Mouse (Mus musculus): Measurements from ENCODE around the gene AU021092.

AU021092 gene

DNA sequence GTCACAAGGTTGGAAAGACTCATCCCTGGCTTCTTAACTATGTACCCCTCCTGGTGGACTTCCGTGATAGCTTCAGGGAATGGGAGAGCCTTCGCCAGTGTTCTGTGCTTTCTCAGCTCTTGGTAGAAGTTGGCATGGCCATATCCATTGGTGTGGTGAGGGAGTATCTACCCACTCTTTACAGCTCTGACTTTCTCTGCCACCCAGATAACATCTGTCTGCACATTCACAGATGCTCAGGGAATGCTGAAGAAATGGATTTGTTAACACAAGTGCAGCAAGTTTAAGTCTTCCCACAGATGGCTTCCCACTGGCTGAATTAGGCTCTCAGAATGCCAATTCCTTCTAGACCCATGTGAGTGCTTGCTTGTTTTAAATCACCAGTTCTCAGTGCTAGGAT lies 8.0 kb downstream of the AU021092 start:
- CTCF ChIA-PET: no interaction called here

- CTCF ChIA-PET: interaction anchor here (0.6 kb wide), 1 partner anchor 15 kb away, joined by 3 read pairs; no protein-coding TSS in a partner anchor
Observed at GRCm38 (mm10) chr16:5212150-5212549, 9.9 kb downstream of the AU021092 start.

DNA sequence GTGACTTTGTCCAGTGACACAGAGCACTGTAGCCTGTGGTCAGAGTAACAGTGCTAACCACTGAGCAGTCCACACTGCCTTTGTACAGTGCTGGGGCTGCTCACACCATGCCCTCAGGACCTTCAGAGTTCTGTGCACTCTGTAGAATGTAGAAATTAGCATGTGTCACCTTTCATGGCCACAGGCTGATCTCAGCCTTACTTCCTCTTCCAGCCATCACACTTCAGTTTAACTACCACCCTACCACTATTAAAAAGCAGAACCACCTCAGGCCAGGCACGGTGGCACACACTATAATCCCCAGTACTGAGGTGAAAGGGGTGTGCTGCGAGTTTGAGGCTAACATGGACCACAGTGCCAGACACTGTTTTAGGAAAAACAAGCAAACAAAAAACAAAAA lies 11.7 kb downstream of the AU021092 start:
- CTCF ChIA-PET: no interaction called here

- CTCF ChIA-PET: no interaction called here
Observed at GRCm38 (mm10) chr16:5206051-5206450, 16.0 kb downstream of the AU021092 start.

GRCm38 (mm10) chr16:5205431-5205970 lies 16.6 kb downstream of the AU021092 start:
- CTCF ChIA-PET: no interaction called here

DNA sequence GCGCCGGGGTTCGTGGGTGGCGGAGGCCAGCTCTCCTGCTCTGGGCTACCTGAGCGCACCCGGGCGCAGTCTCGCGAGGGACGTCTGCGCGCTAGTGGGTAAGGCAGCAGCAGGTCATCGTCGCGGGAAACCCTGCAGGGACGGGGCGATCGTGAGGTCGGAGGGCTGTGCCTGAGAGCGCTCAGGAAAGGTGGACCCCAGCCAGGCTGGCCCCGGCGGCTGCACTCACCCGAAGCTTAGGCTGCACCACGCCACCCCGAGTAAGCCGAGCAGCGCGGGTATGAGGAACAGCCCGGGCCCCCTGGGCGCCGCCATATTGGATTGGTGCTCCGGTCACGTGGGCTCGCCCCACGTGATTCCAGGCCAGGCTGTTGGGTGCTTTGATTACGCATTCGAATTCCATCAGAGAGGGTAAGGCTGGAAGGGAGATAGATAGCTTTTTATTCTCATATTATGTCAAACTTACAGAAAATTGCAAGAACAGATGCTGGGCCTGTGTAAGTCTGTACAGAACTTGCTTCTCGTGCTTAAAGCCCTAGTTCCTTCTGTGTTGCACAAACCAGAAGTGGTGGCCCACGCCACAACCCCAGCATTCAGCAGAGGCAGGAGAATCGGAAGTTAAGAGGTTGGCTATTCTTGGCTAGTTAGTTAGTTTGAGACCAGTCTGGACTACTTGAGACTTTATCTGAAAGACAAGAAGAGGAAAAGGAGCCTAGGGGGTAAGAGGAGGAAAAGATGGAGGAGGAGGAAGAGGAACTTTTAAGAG lies 18.2 kb downstream of the AU021092 start, which contains the start of gene Nagpa:
Gene Nagpa, minus strand, starts transcription at position 345 of the 766 bp plus-strand sequence.
- CTCF ChIA-PET: no interaction called here

GRCm38 (mm10) chr16:5203200-5203599 lies 18.9 kb downstream of the AU021092 start:
- CTCF ChIA-PET: interaction anchor here (1.3 kb wide), 1 partner anchor 44 kb away, joined by 4 read pairs; no protein-coding TSS in a partner anchor

DNA sequence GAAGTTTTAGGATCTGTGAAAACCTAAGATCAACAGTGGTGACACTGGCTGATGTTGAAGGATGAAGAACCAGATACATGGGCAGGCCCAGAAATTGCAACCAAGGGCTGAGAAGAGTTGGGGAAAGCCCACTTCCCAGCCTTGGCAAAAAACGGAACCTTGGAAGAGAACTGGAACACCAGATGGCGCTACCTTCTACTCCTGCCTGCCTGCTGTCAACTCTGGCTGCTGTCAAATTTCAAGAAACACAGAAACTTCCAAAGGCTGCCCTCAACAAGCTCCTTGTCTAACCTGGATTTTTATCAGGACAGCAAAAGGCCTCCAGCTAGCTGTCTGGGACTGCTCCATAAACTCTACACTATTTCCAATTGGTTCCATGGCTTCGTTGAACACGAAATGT lies 19.4 kb downstream of the AU021092 start:
- CTCF ChIA-PET: interaction anchor here (1.3 kb wide), 1 partner anchor 45 kb away, joined by 4 read pairs; no protein-coding TSS in a partner anchor

- CTCF ChIA-PET: no interaction called here
Observed at GRCm38 (mm10) chr16:5195080-5195479, 27.0 kb downstream of the AU021092 start.

GRCm38 (mm10) chr16:5186234-5186633 lies 35.9 kb downstream of the AU021092 start:
- CTCF ChIA-PET: no interaction called here

GRCm38 (mm10) chr16:5185691-5186090 lies 36.4 kb downstream of the AU021092 start:
- CTCF ChIA-PET: no interaction called here

DNA sequence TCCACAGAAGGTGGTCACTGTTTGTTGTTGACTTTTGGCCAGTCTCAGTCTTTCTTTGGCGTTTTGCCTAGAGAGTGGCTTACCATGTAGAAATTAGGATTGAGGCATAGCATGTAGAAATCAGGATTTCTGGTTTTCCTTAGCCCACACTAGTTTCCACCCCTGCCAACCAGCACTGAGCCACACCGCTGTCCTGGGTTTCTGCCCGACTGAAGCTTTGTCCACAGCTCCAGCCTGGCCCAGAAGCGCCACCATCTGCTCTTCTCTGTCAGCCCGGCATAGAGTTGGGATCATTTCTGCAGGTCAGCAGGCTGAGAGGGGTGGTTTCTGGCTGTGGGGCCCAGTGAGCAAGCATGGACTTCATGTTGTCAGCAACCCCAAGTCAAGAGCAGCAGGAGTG lies 37.1 kb downstream of the AU021092 start:
- CTCF ChIA-PET: no interaction called here

GRCm38 (mm10) chr16:5184101-5184500 lies 38.0 kb downstream of the AU021092 start:
- CTCF ChIA-PET: no interaction called here

GRCm38 (mm10) chr16:5183310-5183975 lies 38.7 kb downstream of the AU021092 start:
- CTCF ChIA-PET: interaction anchor here (0.5 kb wide), 1 partner anchor 789 kb away, joined by 3 read pairs; no protein-coding TSS in a partner anchor

DNA sequence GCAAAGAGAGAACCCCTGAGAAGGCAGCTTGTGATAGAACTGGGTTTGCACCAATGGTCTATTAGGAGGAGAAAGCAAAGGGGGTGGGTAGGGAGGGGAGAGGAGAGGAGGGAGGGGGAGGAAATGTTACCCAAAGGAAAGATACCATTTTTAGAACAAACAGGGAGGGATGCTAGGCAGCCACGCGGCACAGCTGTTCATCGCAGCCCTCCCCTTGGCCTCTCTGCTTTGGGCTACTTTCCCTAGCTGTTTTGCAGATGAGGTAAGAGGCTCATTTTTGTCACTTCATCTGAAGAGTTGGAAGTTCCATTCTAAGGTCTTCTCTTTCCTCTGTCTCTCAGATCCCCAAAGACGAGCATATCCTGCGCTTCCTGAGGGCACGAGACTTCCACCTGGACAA lies 49.5 kb downstream of the AU021092 start:
- CTCF ChIA-PET: no interaction called here

DNA sequence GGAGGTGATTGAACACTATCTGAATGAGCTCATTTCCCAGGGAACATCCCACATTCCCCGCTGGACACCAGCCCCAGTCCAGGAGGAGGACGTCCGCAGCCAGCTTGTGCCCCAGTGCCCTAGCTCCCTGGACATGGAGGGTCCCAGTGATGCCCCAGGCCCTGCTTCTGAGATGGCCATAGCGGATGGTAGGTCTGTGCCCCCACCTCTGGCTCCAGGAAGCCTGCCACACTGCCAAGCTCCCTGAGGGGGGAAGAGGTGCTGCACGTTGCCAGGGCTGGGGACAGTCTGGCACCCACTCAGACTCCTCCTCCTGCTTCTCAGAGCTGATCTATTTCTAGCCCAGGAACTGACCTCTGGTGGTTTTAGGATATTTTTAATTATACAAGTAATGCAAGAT lies 53.3 kb downstream of the AU021092 start:
- CTCF ChIA-PET: no interaction called here

GRCm38 (mm10) chr16:5168038-5168437 lies 54.1 kb downstream of the AU021092 start:
- CTCF ChIA-PET: no interaction called here

DNA sequence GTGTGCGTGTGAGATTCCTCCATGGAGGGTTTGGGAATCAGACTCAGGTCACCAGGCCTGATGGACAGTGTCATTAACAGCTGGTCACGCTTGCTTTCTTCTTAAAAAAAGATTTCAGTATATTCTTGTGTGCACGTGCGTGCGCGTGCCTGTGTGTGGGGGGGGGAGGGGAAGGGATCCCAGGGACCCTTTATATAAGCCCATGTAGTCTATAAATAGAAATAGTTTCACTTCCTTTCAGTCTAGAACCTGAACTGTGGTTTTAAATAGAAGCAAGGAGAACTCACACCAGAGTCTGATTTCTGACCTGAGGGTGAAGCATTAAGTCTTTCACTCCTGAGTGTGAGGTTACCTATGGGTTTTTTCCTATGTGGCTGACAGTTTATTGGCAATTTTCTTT lies 57.8 kb downstream of the AU021092 start:
- CTCF ChIA-PET: no interaction called here
